Mouse (Mus musculus): ENCODE measurements around the gene Cenpt.
A peak's percentile ranks its signal among the peaks of the same experiment; 100 is the strongest.
"Not testable (repeated sequence)": the region's sequence is repeated elsewhere in the genome, so short reads cannot be mapped to it uniquely, and the experiment has no call there.

The Cenpt gene

DNA sequence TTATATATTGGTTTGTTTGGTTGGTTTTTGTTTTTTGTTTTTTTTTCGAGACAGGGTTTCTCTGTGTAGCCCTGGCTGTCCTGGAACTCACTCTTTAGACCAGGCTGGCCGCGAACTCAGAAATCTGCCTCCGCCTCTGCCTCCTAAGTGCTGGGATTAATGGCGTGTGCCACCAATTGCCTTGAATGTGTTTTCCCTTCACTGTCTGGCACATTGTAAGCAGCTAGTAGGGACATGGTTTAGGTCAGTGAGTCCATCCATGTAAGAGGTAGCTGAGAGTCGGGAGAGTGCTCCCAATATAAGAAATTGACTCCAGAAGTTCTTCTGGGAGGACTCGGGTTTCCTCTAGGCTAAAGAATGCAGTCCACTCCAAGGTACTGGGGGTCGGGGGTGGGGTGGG is 1.2 kb upstream of the Cenpt start:
- no peak for DNase-seq (ENCODE audit: low spot score in 2 of 2)

DNA sequence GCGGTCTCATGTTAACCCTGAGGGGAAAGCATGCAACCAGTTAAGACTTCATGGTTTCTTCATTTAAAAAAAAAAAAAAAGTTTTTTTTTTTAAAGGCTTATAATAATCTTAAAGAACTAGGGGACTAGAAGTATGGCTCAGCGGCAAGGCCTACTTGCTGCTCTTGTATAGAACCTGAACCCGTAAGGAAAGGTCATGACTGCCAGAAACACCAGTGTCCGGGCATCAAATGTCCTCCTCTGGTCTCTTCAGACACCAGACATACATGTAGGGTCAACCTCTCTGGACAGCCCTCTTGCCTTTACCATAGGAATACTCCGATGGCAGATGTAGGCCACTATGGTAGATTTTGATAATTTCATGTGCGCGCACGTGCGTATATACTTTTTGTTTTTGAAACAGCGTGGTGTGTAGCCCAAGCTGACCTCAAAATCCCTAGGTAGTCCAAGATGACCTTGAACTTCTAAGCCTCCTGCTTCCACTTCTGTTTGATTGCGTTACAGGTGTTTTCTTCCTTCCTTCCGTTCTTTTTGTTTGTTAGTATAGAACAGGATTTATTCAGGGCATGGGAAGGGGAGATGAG is 840 bp downstream of the Cenpt start:
- no peak for DNase-seq (ENCODE audit: low spot score in 2 of 2)

DNA sequence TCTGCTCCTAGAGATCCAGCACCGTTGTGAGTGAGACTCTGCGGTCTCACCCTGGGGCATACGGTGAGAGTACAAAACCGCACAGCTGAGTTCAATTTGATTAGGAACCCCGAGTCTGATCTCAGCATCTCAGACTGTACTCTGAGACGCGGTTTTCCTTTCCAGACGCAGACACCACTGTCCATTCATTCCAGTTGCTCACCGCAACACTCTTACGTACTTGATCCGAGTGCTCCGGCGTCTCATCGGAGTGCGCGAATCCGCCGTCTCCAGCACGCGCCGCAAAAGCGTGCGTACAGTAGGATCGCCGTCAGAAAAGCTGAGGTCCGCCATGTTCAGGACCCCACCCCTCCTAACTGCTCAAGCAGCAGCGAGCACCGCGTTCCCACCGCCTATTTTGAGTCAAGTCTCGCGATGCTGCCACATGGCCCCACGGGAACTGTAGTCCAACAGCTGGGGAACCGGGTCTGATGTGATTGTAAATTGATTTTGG is 1.4 kb downstream of the Cenpt start:
- peak; percentile 83 to 89 for DNase-seq (ENCODE audit: low spot score in 2 of 2)

DNA sequence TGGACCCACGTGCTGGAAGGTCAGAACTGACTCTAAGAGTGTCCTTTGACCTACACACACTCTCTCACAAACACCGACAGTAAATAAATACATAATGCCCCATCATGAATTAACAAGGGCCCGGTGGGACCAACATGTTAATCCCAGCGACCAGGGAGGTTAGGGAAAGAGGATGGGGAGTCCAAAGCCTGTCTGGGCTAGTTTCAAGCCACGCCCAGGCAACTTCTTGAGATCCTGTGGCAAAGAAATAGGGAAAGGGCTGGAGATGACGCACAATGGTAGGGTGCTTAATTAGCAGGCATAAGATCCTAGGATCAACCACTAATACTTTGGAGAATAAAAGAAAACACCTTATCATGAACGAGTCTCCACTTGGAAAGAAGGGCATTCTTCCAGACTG is 2.5 kb downstream of the Cenpt start:
- DNase-seq (ENCODE audit: low spot score in 2 of 2): no peak

DNA sequence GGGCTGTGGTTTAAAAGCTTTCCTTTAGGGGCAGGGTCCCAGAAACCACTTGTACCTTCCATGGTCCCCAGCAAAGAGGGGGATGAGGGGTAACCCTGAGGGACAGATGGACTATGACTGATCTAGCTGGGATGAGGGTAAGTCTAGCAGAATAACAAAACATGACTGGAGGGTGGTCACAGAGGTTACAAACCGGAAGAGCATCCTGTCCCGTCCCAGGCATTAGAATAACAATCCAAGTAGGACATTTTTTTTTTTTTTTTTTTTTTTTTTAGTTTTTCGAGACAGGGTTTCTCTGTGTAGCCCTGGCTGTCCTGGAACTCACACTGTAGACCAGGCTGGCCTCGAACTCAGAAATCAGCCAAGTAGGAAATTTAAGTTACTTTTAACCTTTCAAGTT is 3.1 kb downstream of the Cenpt start:
- no peak for DNase-seq (ENCODE audit: low spot score in 2 of 2)

DNA sequence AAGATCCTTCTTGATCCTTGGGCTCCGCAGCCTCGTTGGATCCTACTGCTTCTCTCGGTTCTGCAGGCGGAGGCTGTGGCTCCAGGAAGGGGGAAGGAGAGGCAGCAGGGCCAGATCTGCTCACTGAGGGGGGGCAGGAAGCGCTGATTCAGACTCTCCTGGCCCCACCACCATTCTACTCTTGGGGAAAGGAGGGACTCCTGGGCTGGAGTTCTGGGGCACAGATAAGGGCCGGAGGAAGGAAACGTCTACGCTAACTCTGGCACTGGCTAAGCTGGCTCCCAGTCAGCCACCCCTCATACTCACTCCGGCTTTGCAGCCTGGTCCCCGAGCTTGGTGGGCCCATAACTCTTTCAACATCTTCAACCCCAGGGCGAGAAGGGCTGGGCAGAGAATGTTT is 6.4 kb downstream of the Cenpt start:
- no peak for DNase-seq (ENCODE audit: low spot score in 2 of 2)

DNA sequence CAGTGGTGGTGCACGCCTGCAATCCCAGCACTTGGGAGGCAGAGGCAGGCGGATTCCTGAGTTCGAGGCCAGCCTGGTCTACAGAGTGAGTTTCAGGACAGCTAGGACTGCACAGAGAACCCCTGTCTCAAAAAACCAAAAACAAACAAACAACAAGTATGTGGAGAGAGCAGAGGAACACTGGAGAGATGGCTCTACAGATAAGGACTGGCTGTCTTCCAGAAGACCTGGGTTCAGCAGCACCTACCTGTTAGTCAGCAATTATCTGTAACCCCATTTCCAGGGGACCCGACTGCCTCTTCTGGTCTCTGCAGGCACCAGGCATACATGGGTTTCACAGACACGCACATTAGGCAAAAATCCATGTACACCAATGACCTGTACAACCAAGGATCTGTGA is 13.9 kb downstream of the Cenpt start:
- no peak for DNase-seq (ENCODE audit: low spot score in 2 of 2)

DNA sequence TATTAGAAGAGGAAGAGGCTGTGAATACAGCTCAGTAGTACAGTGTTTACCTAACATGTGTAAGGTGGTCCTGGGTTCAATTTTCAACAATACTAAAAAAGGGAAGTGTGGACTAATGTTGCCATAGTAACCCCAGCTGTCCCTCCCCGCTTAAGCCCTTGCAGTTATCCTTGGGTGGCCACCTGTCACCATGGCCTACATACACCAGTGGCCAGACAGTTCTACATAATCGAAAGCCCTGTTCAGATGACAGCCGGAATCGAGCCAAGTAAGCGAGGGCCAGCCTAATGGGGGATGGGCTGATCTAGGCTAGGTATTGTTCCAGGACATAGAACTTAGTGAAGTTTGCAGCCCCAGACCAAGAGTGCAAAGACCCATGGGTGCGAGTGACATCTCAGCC is 16.1 kb downstream of the Cenpt start:
- no peak for DNase-seq (ENCODE audit: low spot score in 2 of 2)

DNA sequence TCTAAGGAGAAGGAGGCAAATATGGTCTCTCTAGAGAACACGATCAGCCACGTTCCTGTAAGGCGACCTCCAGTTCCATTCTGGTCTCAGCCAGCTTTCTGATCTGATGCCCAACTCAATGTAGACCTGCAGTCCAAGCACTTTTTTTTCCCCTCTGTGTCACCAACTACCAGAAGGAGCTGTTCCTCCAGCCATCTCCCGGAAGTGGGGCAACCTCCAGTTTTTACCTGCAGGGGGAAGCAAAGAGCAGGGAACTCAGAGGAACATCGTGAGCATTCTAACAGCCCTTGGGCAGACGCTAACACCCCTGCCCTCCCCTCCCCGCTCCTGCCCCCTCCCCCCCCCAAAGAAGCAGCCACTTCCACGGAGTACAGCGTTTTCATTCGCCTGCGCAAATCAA is 17.8 kb downstream of the Cenpt start:
- DNase-seq (ENCODE audit: low spot score in 2 of 2): peak; percentile 67 to 76

DNA sequence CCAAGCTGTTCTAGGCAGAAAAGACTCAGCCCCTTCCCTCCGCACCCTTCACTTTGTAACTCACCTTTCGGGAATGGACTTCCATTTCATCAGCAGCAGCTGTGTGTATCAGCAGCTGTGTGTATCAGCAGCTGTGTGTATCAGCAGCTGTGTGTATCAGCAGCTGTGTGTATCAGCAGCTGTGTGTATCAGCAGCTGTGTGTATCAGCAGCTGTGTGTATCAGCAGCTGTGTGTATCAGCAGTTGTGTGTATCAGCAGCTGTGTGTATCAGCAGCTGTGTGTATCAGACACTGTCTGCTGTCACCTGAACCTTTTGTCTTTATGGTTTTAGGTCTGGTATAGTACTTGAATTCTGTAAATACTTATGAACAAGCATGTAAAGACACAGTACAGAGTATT is 19.3 kb downstream of the Cenpt start:
- DNase-seq (ENCODE audit: low spot score in 2 of 2): not testable (repeated sequence)

DNA sequence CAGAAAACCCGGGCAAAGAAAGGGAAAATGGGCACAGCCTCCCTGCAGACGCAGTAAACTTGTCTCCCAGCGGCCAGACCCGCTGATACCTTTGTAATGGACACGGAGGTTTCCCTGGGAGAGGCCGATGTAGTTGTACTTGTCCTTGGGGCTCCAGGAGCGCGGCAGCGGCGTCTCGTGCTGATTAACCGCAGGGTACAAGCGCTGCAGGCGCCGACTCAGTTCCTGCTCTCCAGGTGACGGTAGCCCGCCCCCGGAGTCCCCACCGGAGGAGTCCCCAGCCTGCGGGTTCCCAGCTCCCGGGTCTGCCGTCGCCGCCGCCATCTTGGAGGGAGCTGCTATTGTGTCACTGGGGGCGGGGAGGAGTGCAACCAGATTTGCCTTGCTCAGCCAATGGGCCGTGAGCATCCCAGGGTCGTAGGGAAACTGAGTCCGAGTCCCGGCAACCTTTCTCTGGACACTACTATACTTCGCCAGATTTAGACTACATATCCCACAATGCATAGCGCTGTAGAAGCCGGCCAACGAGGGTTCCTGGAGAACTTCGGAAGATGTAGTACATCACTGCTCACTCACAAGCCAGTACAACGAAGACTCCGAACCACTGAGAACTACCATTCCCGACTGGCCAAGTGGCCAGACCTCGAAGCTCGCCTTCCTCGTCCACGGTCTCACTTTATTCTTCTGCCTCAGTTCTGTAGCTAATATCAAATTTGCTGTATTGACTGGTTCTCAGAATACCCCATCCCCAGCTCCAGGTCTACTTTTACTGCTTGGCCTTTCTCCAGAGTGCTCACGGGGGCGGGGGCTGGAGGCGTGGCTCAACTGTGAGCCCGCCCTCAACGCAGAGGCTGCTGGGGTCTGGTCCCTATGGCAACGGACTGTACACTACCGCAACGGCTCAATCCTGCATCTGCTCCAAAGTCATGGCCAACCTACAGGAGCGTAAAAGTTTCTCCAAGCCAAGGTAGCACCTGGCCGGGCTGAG is 25.9 kb downstream of the Cenpt start, which contains the start of the genes Ranbp10 and Tsnaxip1:
Ranbp10 (minus strand) TSS at position 490 of the 988 bp plus-strand sequence.
Tsnaxip1 (plus strand) TSS at position 871 of the 988 bp plus-strand sequence.
- DNase-seq (ENCODE audit: low spot score in 2 of 2): peak; percentile 89 to 96

DNA sequence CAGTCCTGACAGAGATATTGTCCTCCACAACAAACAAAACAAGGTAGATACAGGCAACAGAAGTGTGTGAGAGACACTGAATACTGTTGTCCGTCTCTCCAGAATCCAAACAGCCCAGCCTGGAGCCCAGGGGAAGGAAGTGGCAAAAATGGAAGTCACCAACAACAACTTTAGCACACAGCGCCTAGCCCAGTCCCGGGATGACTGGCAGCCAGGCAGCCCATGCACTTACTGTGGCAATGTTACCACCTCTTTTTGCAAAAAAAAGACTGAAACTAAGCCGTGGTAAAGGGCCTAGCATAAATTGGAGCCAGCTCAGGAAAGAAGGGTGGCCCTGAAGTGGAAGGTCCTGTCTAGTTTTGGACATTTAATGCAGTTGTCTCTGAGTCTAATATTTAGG is 26.7 kb downstream of the Cenpt start:
- no peak for DNase-seq (ENCODE audit: low spot score in 2 of 2)

DNA sequence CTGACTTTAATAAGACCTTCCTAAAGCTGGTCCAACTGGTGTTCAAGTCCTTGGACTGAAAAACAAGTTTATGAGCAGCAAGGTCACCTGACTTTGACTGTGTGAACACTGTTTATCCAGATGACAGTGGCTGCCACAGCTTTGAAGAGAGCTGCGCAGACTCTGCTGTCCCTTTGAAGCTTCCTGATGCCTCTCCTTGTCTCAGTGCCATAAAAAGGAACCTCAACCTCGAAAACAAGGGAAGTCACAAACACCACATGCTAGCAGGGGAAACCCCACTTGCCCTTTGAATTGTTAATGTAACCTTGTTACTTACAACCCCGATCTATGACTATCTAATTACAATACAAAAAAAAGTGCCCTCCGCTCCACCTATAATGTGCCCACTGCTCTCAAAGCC is 27.6 kb downstream of the Cenpt start:
- DNase-seq (ENCODE audit: low spot score in 2 of 2): no peak

DNA sequence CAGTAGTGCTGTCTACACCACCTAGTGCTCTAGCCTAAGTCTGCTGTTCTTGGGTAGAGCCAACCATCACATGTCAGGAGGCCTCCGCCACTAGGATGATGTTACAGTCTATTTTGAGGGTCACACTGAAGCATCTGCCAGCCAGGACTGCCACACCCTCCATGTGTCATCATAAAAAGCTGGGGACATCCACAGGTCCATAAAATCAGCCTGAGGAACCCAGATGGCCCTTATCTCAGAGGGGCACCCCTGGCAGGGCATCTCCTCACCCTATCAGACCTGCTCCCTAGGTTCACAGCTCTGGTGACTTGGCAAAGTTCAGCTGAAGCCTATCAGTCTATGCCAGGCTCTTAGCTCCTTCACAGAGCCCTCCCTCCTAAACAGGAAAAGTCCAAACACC is 32.2 kb downstream of the Cenpt start:
- no peak for DNase-seq (ENCODE audit: low spot score in 2 of 2)

DNA sequence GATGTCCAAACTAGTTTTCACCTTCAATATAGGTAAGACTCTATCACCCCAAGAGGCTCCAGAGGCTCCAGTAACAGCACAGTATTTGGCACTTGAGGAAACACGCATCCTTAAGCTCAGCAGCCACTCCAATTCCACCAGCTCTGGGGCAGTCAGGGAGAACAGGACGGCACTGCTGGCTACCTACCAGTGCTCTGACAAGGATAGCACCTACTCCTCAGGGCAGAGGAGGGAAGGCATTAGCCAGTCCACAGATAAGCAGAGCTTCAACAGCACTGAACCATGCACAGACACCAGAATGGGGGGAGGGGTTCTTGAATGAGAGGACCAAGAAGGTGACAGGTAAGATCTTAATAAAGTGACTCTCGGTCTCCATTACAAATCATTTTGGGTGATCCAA is 33.4 kb downstream of the Cenpt start:
- DNase-seq (ENCODE audit: low spot score in 2 of 2): no peak

DNA sequence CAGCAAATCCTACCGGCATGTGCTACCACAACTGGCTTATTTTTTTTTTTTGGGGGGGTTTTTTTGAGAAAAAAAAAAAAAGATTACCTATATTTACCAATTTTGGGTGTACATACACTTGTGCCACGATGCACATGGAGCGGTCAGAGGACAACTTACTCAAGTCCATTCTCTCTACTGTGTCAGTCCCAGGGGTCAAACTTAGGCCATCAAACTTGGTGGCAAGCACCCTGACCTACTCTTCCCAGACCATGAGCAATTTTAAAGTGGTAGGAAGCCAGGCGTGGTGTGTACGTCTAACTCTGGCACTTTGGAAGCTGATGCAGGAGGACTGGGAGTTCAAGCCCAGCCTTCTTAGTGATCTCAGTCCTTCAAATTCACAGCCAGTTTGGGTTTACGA is 39.8 kb downstream of the Cenpt start:
- no peak for DNase-seq (ENCODE audit: low spot score in 2 of 2)

DNA sequence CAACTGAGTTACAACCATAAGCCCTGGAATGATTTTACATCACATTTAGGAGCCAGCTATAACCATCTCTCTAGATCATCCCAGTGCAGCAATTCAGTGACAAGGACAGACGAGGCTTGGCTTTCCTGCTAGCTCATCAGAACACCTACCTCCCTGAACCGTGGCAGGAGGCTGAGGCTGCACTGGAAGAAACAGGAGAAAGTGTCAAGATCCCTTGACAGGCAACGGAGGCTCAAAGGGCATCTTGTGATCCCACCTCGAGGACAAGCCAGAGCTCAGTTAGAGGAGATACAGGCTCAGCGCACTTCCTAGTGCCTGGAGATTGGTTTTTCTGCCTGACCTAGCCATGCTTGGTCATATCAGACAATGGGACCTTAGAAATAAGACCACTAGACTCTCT is 40.6 kb downstream of the Cenpt start:
- no peak for DNase-seq (ENCODE audit: low spot score in 2 of 2)

DNA sequence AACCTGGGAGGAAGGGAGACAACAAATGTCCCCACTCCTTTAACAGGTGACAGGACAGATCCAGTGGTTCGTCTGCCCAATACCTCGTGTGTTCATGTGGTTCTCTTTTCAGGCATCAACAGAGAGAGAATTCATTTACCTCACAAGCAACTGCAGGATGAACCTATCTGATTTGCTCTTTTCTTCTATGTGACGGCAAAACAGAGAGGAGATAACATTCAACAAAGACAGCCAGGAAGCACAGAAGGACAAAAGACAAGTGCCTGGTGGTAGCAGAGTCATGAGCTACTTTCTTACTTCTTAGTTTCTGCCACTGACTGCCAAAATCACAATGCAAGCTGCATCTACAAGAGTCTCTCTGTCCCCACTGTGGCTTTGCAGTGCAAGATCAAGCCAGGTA is 41.5 kb downstream of the Cenpt start:
- DNase-seq (ENCODE audit: low spot score in 2 of 2): no peak

DNA sequence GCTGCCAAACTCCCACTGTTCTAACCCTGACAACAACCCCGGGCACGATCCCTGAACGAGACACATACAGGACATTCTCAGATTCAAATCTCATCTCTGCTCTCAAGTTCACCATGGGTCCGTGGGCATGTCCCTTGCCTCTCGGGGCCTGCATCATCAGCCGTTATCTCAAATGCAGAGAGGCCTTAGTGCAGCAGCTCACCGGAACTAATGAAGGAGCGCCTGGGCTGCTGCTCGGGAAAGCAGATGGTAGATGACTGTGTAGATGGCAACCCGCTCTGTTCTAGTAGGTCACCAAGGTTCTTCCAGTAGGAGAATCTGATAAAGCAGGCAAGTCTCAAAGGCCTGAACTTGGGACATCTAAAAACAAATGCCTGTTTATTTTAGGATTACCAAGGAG is 42.0 kb downstream of the Cenpt start:
- DNase-seq (ENCODE audit: low spot score in 2 of 2): no peak

DNA sequence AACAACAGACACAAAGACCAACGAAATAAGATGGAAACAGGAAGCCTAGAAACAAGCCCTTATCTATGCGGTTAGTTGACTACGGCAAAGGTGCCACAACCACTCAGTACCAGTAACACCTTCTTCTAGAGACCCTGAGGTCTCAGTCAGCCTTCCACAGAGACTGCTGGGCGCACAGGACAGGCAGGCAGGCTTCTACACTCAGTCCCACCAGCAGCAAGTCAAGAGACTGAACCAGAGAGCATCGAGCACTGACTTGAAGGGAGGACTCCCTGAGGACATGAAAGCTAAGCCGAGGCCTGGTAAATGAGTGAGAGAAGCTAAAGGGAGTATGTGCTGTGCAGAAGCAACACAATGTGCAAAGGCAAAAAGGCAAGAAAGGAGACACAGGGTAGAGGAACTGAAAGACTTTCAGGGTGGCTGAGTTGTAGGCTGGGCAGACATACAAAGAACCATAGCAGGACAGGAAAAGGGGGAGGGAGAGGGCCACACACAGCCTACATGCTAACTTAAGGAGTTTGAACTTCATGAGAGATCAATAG is 42.8 kb downstream of the Cenpt start:
- DNase-seq (ENCODE audit: low spot score in 2 of 2): no peak

DNA sequence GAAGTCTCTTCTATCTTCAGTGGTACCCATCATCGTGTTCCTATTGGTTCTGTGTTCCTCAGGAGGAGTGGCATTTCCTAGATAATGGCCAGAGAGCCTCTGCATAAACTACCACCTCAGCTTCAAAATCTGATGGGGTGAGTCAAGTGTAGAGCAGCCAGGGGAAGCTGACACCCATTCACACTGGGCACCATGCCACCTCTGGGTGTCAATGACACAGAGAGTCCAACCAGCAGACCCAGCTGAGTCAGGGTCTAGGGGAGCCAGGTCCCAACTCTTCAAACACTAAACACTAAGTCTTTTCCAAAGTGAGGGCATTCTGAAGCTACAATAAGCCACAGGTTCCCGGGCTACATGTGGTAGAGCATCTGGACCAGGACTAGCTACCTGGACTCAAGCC is 44.6 kb downstream of the Cenpt start:
- no peak for DNase-seq (ENCODE audit: low spot score in 2 of 2)

DNA sequence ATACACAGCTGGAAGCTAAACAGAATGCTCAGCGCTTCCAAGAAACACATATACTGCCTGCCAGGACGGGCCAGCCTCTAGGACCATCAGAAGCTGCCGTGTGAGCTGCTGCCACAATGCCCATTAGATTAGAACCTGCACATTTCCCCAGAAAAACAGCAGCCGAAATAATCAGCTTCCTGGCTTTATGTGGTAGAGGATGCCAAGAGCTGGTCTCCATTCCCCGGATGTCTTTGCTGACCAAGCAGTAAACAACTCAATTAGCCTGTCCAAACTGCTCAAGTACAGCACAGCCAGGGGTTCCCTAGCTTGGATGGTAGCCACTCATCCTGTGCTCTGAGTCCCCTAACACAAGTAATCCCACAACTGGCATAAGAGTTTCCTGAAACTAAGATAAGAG is 45.3 kb downstream of the Cenpt start:
- no peak for DNase-seq (ENCODE audit: low spot score in 2 of 2)

DNA sequence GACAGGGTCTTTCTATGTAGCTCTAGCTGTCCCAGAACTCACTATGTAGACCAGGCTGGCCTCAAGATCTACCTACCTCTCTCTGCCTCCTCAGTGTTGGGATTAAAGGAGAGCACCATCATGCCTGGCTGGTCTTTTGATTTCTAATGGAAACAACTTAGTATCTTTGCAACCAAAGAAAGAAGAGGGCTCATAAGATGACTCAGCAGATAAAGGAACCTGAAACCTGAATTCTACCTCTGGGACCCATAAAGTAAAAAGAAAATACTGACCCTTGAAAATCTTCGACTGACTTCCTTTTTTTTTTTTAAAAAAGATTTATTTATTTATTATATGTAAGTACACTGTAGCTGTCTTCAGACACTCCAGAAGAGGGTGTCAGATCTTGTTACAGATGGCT is 47.1 kb downstream of the Cenpt start:
- no peak for DNase-seq (ENCODE audit: low spot score in 2 of 2)
